7 mouse cellular contexts compared by ENCODE assay signal in genomic region chr10:127189116-127189650, GRCm38 (mm10). TPM values are rescaled to one million over a fixed set of nuclear protein-coding genes. Genes with fewer than 3 reads are reported as not detected.
A peak's percentile ranks its signal among the peaks of the same experiment; 100 is the strongest.
DNase-seq lines count a peak whose midpoint lies in the region; ATAC-seq and TF ChIP-seq lines count a peak whose summit lies in the region.

No protein-coding gene starts in this region.

- TF ChIP-seq POLR2A in ES-Bruce4 (IDR thresholded peaks at IDR 0.05; ENCODE audit: insufficient read depth, low read length) = no peak

- ATAC-seq in embryonic facial prominence, embryonic 14.5 days (ENCODE audit: low read depth) = no peak

- WGBS in embryonic facial prominence, embryonic 14.5 days = 0% methylated on average over 18 of the region's 26 CpGs

- H3K4me3 ChIP-seq in C2C12 (ENCODE audit: insufficient read depth, poor library complexity, severe bottlenecking) (peak overlapping the region; percentile 40), ES-Bruce4 (ENCODE audit: low read depth, low read length) (peak overlapping the region; percentile 76)
- H3K4me3 ChIP-seq in embryonic facial prominence, embryonic 14.5 days (ENCODE audit: low read depth, low read length) = peak overlapping the region; percentile 74

- peaks cover under 1% of the 10 kb centered on the region for H3K79me2 ChIP-seq in C2C12 (ENCODE audit: control insufficient read depth, insufficient read depth)

- H3K36me3 ChIP-seq in C2C12 (ENCODE audit: control insufficient read depth, insufficient read depth) (peaks cover 7% of the 10 kb centered on the region), ES-Bruce4 (ENCODE audit: control insufficient read depth, insufficient read depth, low read length, poor library complexity, severe bottlenecking) (no peaks in the 10 kb centered on the region)
- peaks cover 54% of the 10 kb centered on the region for H3K36me3 ChIP-seq in embryonic facial prominence, embryonic 14.5 days (ENCODE audit: control insufficient read depth, insufficient read depth, low read length)

- TF ChIP-seq CTCF in C2C12 (IDR thresholded peaks at IDR 0.05; ENCODE audit: control insufficient read depth, insufficient read depth, insufficient read length) = no peak
- TF ChIP-seq CTCF in ES-Bruce4 (IDR thresholded peaks at IDR 0.05; ENCODE audit: low read depth, low read length) = no peak

- H3K4me1 ChIP-seq in ES-Bruce4 (ENCODE audit: control insufficient read depth, insufficient read depth, low read length) = peaks cover 6% of the 10 kb centered on the region
- H3K4me1 ChIP-seq in embryonic facial prominence, embryonic 14.5 days (ENCODE audit: control insufficient read depth, insufficient read depth, low read length) = peaks cover 20% of the 10 kb centered on the region

- peak overlapping the region; percentile 97 for H3K4me2 ChIP-seq in embryonic facial prominence, embryonic 14.5 days (ENCODE audit: low read depth, low read length)

- no peaks in the 10 kb centered on the region for H3K27me3 ChIP-seq in C2C12 (ENCODE audit: control insufficient read depth, insufficient read depth, insufficient read length)
- no peaks in the 10 kb centered on the region for H3K27me3 ChIP-seq in ES-Bruce4 (ENCODE audit: control insufficient read depth, insufficient read depth, low read length, poor library complexity, severe bottlenecking)
- no peaks in the 10 kb centered on the region for H3K27me3 ChIP-seq in embryonic facial prominence, embryonic 14.5 days (replicated peaks; ENCODE audit: control insufficient read depth, insufficient read depth, low read length)

- no peaks in the 10 kb centered on the region for H3K9me3 ChIP-seq in ES-Bruce4 (replicated peaks; ENCODE audit: control insufficient read depth, insufficient read depth, low read length, poor library complexity, severe bottlenecking)
- H3K9me3 ChIP-seq in embryonic facial prominence, embryonic 14.5 days (ENCODE audit: control insufficient read depth, low read length) = no peaks in the 10 kb centered on the region

- peak overlapping the region; percentile 93 for H3K9ac ChIP-seq in ES-Bruce4 (ENCODE audit: low read depth, poor library complexity, severe bottlenecking)
- H3K9ac ChIP-seq in embryonic facial prominence, embryonic 14.5 days (ENCODE audit: low read depth, low read length) = peak overlapping the region; percentile 88

- no peak overlapping the region for H3K27ac ChIP-seq in ES-Bruce4 (ENCODE audit: insufficient read depth, low read length)
- H3K27ac ChIP-seq in embryonic facial prominence, embryonic 14.5 days (replicated peaks; ENCODE audit: low read depth, low read length) = peak overlapping the region; percentile 96

- intact Hi-C loops in heart, postnatal 10 days (cut with DNase I) = no loop called here

- H3ac ChIP-seq in C2C12 (ENCODE audit: control insufficient read depth, insufficient read length, low read depth) = peak overlapping the region; percentile 90

- TF ChIP-seq EP300 in ES-Bruce4 (IDR thresholded peaks at IDR 0.05; ENCODE audit: insufficient read depth, low read depth, low read length) = no peak

- peak; percentile 58 for DNase-seq in embryonic facial prominence, embryonic 14.5 days (ENCODE audit: low spot score)
- DNase-seq in heart, postnatal 10 days = peak; percentile 62 to 67
- peak; percentile 81 for DNase-seq in liver
- peak; percentile 67 for DNase-seq in neural tube, embryonic 10.5 days (ENCODE audit: extremely low spot score, low spot score)
- DNase-seq in left cerebral cortex, adult 18-20 months (ENCODE audit: low spot score in 2 of 2) = no peak

- no peaks in the 10 kb centered on the region for H3K79me3 ChIP-seq in C2C12 (ENCODE audit: low read depth)

TF ChIP-seq in C2C12, 6 proteins besides CTCF, POLR2A, EP300 and RAD21:
- no peak for TF ChIP-seq MAX (IDR thresholded peaks at IDR 0.05)
- TF ChIP-seq FOSL1 (IDR thresholded peaks at IDR 0.05; ENCODE audit: insufficient read depth, low read length, poor library complexity, severe bottlenecking) = no peak
- TF ChIP-seq MYOD1 (IDR thresholded peaks at IDR 0.05; ENCODE audit: control insufficient read depth, insufficient read length, low read depth) = no peak
- TF ChIP-seq MYOG (IDR thresholded peaks at IDR 0.05; ENCODE audit: control insufficient read depth, extremely low read depth, insufficient read length) = no peak
- TF ChIP-seq CEBPB (IDR thresholded peaks at IDR 0.05; ENCODE audit: low read depth) = no peak
- no peak for TF ChIP-seq USF1 (IDR thresholded peaks at IDR 0.05; ENCODE audit: low read depth)
TF ChIP-seq in C2C12: peak in this region for 0.

RNA-seq across cellular contexts. Expression of gene Arhgef25, which starts 0.7 kb away (rescaled TPM):
- polyA plus RNA-seq in C2C12 (2012; fragmentation: generic; extraction: Trizol) (31.8 TPM), ES-Bruce4 (2011; ENCODE audit: insufficient read depth, insufficient read length, low read depth, missing spikeins) (50.9 and 54.3 TPM in 2 replicates)
- 76.7 and 87.7 TPM in 2 replicates for polyA plus RNA-seq in embryonic facial prominence, embryonic 14.5 days (2014; fragmentation: Nextera tagmentation; extraction: Ambion mirVana)
- total RNA-seq in heart, postnatal 10 days (2021) = 10 to 100 TPM; 20.8 to 21.0 TPM
- total RNA-seq in left cerebral cortex, adult 18-20 months (2021) = 100 to 1,000 TPM; 163 to 215 TPM

RNA-seq across cellular contexts. Expression of gene Dtx3, which starts 6.3 kb away (rescaled TPM):
- polyA plus RNA-seq in C2C12 (2012; fragmentation: generic; extraction: Trizol) = 24.4 TPM
- polyA plus RNA-seq in ES-Bruce4 (2011; ENCODE audit: insufficient read depth, insufficient read length, low read depth, missing spikeins) = 49.8 and 50.8 TPM in 2 replicates
- polyA plus RNA-seq in embryonic facial prominence, embryonic 14.5 days (2014; fragmentation: Nextera tagmentation; extraction: Ambion mirVana) = 112 and 120 TPM in 2 replicates
- total RNA-seq in heart, postnatal 10 days (2021) = 10 to 100 TPM; 48.4 to 52.2 TPM
- 100 to 1,000 TPM; 198 to 222 TPM for total RNA-seq in left cerebral cortex, adult 18-20 months (2021)

RNA-seq across cellular contexts. Expression of gene Slc26a10, which starts 8.7 kb away (rescaled TPM):
- polyA plus RNA-seq in C2C12 (2012; fragmentation: generic; extraction: Trizol) = 2.9 TPM
- polyA plus RNA-seq in ES-Bruce4 (2011; ENCODE audit: insufficient read depth, insufficient read length, low read depth, missing spikeins) = 24.6 and 35.2 TPM in 2 replicates
- 0.86 and 1.7 TPM in 2 replicates for polyA plus RNA-seq in embryonic facial prominence, embryonic 14.5 days (2014; fragmentation: Nextera tagmentation; extraction: Ambion mirVana)
- 10 to 100 TPM; 40.8 to 48.0 TPM for total RNA-seq in heart, postnatal 10 days (2021)
- total RNA-seq in left cerebral cortex, adult 18-20 months (2021) = 1 to 10 TPM; 4.3 to 4.6 TPM

RNA-seq across cellular contexts. Expression of gene Pip4k2c, which starts 22.2 kb away (rescaled TPM):
- polyA plus RNA-seq in C2C12 (2012; fragmentation: generic; extraction: Trizol) (25.8 TPM), ES-Bruce4 (2011; ENCODE audit: insufficient read depth, insufficient read length, low read depth, missing spikeins) (36.7 and 39.2 TPM in 2 replicates)
- 19.3 and 20.7 TPM in 2 replicates for polyA plus RNA-seq in embryonic facial prominence, embryonic 14.5 days (2014; fragmentation: Nextera tagmentation; extraction: Ambion mirVana)
- 10 to 100 TPM; 26.4 to 28.7 TPM for total RNA-seq in heart, postnatal 10 days (2021)
- total RNA-seq in left cerebral cortex, adult 18-20 months (2021) = 100 to 1,000 TPM; 116 to 121 TPM

RNA-seq across cellular contexts. Expression of gene B4galnt1, which starts 24.2 kb away (rescaled TPM):
- polyA plus RNA-seq in C2C12 (2012; fragmentation: generic; extraction: Trizol) (23.8 TPM), ES-Bruce4 (2011; ENCODE audit: insufficient read depth, insufficient read length, low read depth, missing spikeins) (7.7 and 9.5 TPM in 2 replicates)
- 9.0 and 9.8 TPM in 2 replicates for polyA plus RNA-seq in embryonic facial prominence, embryonic 14.5 days (2014; fragmentation: Nextera tagmentation; extraction: Ambion mirVana)
- 1 to 10 TPM; 3.6 to 3.8 TPM for total RNA-seq in heart, postnatal 10 days (2021)
- 100 to 1,000 TPM; 119 to 130 TPM for total RNA-seq in left cerebral cortex, adult 18-20 months (2021)

Comparison
In these comparisons a context has a peak if more than half of its experiments do, and no peak if none do; other contexts are left out.
1. DNase-seq: peak in embryonic facial prominence, embryonic 14.5 days (single experiment), heart, postnatal 10 days (2 of 2), liver (single experiment) and neural tube, embryonic 10.5 days (single experiment); none in left cerebral cortex, adult 18-20 months (0 of 2).
2. Peak in every context shown above with its lines, with median percentiles within 50 percentile points of each other: H3K4me3 ChIP-seq.